Mouse (Mus musculus) kidney, adult 2 months (tissue): ENCODE results near the gene Tsnax. TPM values are rescaled to one million over a fixed set of nuclear protein-coding genes. Genes with fewer than 3 reads are reported as not detected.

ENCODE experiments used
- DNase-seq: peaks from one replicate; pipeline ENCODE4 v3.0.0; 2021
- H3K27ac ChIP-seq: fragments of 200-500 bp; 2 replicates; pipeline ENCODE4 v1.5.1; 2012; ENCODE audit warnings: low read depth, low read length, control low read depth, inconsistent platforms; ENCODE audit not compliant: insufficient read depth
- H3K27me3 ChIP-seq: fragments of 200-500 bp; replicated peaks from 2 replicates; pipeline ENCODE4 v1.6.1; 2012; ENCODE audit warnings: mild to moderate bottlenecking, moderate library complexity, low read length, inconsistent platforms; ENCODE audit not compliant: control insufficient read depth, insufficient read depth
- H3K36me3 ChIP-seq: fragments of 200-500 bp; 2 replicates; pipeline ENCODE4 v1.6.1; 2012; ENCODE audit warnings: mild to moderate bottlenecking, moderate library complexity, low read length, inconsistent platforms; ENCODE audit not compliant: control insufficient read depth, insufficient read depth
- H3K4me1 ChIP-seq: fragments of 200-500 bp; 2 replicates; pipeline ENCODE4 v1.6.1; 2011; ENCODE audit warnings: low read length; ENCODE audit not compliant: control insufficient read depth, insufficient read depth
- H3K4me3 ChIP-seq: fragments of 200-500 bp; 2 replicates; pipeline ENCODE4 v1.5.1; 2011; ENCODE audit warnings: mild to moderate bottlenecking, low read depth, low read length, control low read depth; ENCODE audit not compliant: insufficient read depth
- CTCF ChIP-seq: fragments of 200-500 bp; conservative IDR thresholded peaks from 2 replicates; pipeline ENCODE4 v1.5.1; 2011; ENCODE audit warnings: low read depth, mild to moderate bottlenecking, control low read depth, low read length, moderate library complexity, mixed read lengths; ENCODE audit not compliant: insufficient read depth, insufficient read length
- POLR2A ChIP-seq: fragments of 200-500 bp; IDR thresholded peaks from one replicate; pipeline ENCODE4 v1.6.1; 2011; ENCODE audit warnings: low read depth, low read length, control low read depth
- WGBS: fragments of 180-500 bp; shearing (Covaris S2); methylation state at CpG from one replicate; pipeline ENCODE4 v1.1.7; 2018; 5-methylcytosine and 5-hydroxymethylcytosine counted together
- polyA plus RNA-seq: library from polyadenylated mRNA; depleted of rRNA; stranded (reverse); fragments of >200 nt; gene quantifications from 2 replicates; pipeline ENCODE4 v1.2.3, GENCODE M21; 2012; rRNA removed

The Tsnax gene
- 29.6 and 37.8 TPM in 2 replicates for polyA plus RNA-seq

GRCm38 (mm10) chr8:125012695-125013627 is at the start of gene Tsnax:
Tsnax (plus strand) TSS chr8:125012997.
- Histone ChIP-seq H3K27me3 (no peaks in the 10 kb centered on the region), H3K27ac (peak within 1 kb of the TSS; percentile 17), H3K36me3 (peaks cover 1% of the 10 kb centered on the region; the same call in 1 of the 2 replicates), H3K4me3 (peak within 1 kb of the TSS; percentile 82), H3K4me1 (no peaks in the 10 kb centered on the region)
- peak; percentile 95 for DNase-seq
- 2% methylated on average over 84 of the region's 84 CpGs for WGBS
- TF ChIP-seq POLR2A = peak; percentile 44
- TF ChIP-seq CTCF = no peak

DNA sequence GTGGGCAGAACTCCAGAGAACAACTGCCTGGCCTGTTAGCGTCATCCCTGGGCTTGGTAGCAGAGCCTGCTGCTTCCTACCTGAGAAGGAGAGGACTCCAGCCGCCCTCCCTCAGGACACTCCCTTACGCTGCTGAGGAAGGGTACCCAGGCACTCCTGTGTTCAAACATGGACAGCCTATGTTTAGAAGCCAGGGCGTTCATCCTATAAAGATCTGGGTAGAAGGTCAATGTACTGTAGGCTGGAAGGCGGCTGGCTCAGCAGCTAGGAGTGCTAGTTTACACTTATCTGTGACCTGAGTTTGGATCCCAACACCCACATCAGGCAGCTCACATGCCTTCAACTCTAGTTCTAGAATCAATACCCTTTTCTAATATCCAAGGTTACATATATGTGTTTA is 49.6 kb upstream of the Tsnax start:
- DNase-seq = no peak
- no peaks in the 10 kb centered on the region for H3K36me3 ChIP-seq
- no peaks in the 10 kb centered on the region for H3K4me1 ChIP-seq
- H3K27me3 ChIP-seq = no peaks in the 10 kb centered on the region
- H3K4me3 ChIP-seq = no peak overlapping the region
- no peak overlapping the region for H3K27ac ChIP-seq
- TF ChIP-seq POLR2A = no peak
- 92% methylated on average over 5 of the region's 5 CpGs for WGBS

DNA sequence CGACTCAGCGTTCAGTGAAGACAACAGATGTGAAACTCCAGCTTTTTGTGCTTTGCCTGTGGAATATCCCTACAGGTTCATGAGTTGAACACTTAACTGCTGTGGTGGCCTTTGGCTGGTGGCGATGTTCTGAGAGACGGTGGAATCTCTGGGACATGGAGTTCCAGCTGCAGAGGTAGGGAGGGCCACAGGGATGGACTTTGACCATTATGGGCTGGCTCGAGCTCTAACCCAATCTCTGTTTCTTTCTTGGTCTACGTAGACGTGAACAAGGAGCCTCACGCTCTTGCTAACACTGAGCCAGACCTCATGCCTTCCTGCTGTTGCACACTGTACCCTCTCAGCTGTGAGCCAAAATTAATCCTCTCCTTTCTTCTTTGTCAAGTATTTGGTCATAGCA is 47.8 kb upstream of the Tsnax start:
- 72% methylated on average over 8 of the region's 8 CpGs for WGBS

GRCm38 (mm10) chr8:124970312-124970933 is 42.4 kb upstream of the Tsnax start:
- no peaks in the 10 kb centered on the region for H3K4me1 ChIP-seq
- no peaks in the 10 kb centered on the region for H3K36me3 ChIP-seq
- 76% methylated on average over 6 of the region's 6 CpGs for WGBS
- DNase-seq = no peak
- no peaks in the 10 kb centered on the region for H3K27me3 ChIP-seq
- no peak overlapping the region for H3K4me3 ChIP-seq
- H3K27ac ChIP-seq = no peak overlapping the region
- no peak for TF ChIP-seq POLR2A
- TF ChIP-seq CTCF = no peak

More for the DNA sequence above, 47.8 kb upstream of the Tsnax start:
- H3K27ac ChIP-seq = no peak overlapping the region
- H3K36me3 ChIP-seq = no peaks in the 10 kb centered on the region
- no peaks in the 10 kb centered on the region for H3K27me3 ChIP-seq
- no peak for TF ChIP-seq CTCF
- no peak for TF ChIP-seq POLR2A
- H3K4me1 ChIP-seq = no peaks in the 10 kb centered on the region
- no peak overlapping the region for H3K4me3 ChIP-seq
- DNase-seq = peak; percentile 75

DNA sequence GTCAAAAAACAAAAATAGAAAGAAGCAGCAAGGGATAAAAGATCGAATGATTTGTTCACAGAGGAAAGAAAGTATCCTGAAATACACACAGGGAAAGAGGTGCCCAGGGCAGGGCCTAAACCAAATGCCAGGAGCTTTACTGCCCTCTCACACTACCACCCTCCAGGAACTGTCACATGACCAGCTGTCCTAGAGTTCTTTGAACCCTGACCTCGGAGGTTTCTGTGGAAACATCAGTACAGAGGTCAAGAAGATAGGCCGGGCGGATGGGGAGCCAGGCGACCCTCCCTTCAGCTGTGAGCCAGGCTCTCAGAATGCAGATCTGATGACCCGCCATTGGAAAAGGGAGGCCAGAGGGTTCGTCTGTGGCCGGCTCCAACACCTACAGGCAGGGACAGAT is 39.6 kb upstream of the Tsnax start:
- TF ChIP-seq CTCF (no peak), POLR2A (no peak)
- H3K4me3 ChIP-seq = no peak overlapping the region
- WGBS = 61% methylated on average over 8 of the region's 8 CpGs
- peak; percentile 48 for DNase-seq
- H3K27ac ChIP-seq = no peak overlapping the region
- no peaks in the 10 kb centered on the region for H3K27me3 ChIP-seq
- H3K4me1 ChIP-seq = no peaks in the 10 kb centered on the region
- H3K36me3 ChIP-seq = no peaks in the 10 kb centered on the region

GRCm38 (mm10) chr8:124974254-124974653 is 38.5 kb upstream of the Tsnax start:
- Histone ChIP-seq H3K4me3 (no peak overlapping the region), H3K27ac (no peak overlapping the region), H3K27me3 (no peaks in the 10 kb centered on the region), H3K36me3 (no peaks in the 10 kb centered on the region), H3K4me1 (no peaks in the 10 kb centered on the region)
- no peak for DNase-seq
- 84% methylated on average over 4 of the region's 4 CpGs for WGBS
- TF ChIP-seq CTCF (no peak), POLR2A (no peak)

- H3K27ac ChIP-seq = no peak overlapping the region
- H3K4me3 ChIP-seq = no peak overlapping the region
- WGBS = 94% methylated on average over 6 of the region's 6 CpGs
- DNase-seq = no peak
- no peak for TF ChIP-seq CTCF
- no peak for TF ChIP-seq POLR2A
- H3K4me1 ChIP-seq = no peaks in the 10 kb centered on the region
- H3K27me3 ChIP-seq = no peaks in the 10 kb centered on the region
- no peaks in the 10 kb centered on the region for H3K36me3 ChIP-seq
Measured at GRCm38 (mm10) chr8:124976211-124976610, 36.6 kb upstream of the Tsnax start.
